Mouse (Mus musculus) lung, embryonic 16.5 days (tissue): Measurements from ENCODE around the gene Rbm20. TPM values are rescaled to one million over a fixed set of nuclear protein-coding genes. Genes with fewer than 3 reads are reported as not detected.

ENCODE experiments used
- ATAC-seq: fragments of 200-750 bp; cut with Nextera tagmentation; 2 replicates; pipeline ENCODE4 v1.8.0; 2017; ENCODE audit warnings: low read depth, mild to moderate bottlenecking, moderate library complexity
- H3K27ac ChIP-seq: fragments of 300-500 bp; sonication (generic); 2 replicates; pipeline ENCODE4 v1.5.1; 2014; ENCODE audit warnings: mild to moderate bottlenecking, control low read depth, low read length
- H3K27me3 ChIP-seq: fragments of 300-500 bp; sonication (generic); 2 replicates; pipeline ENCODE4 v1.6.1; 2014; ENCODE audit warnings: low read depth, low read length, mixed read lengths; ENCODE audit not compliant: control insufficient read depth, insufficient read depth
- H3K36me3 ChIP-seq: fragments of 300-500 bp; sonication (generic); 2 replicates; pipeline ENCODE4 v1.6.1; 2014; ENCODE audit warnings: low read length; ENCODE audit not compliant: control insufficient read depth, insufficient read depth
- H3K4me1 ChIP-seq: fragments of 300-500 bp; sonication (generic); replicated peaks from 2 replicates; pipeline ENCODE4 v1.6.1; 2014; ENCODE audit warnings: low read length, mixed read lengths; ENCODE audit not compliant: control insufficient read depth, insufficient read depth
- H3K4me2 ChIP-seq: fragments of 300-500 bp; sonication (generic); 2 replicates; pipeline ENCODE4 v1.6.1; 2014; ENCODE audit warnings: low read depth, low read length, control low read depth
- H3K4me3 ChIP-seq: fragments of 300-500 bp; sonication (generic); 2 replicates; pipeline ENCODE4 v1.5.1; 2014; ENCODE audit warnings: mild to moderate bottlenecking, low read length, control low read depth
- H3K9ac ChIP-seq: fragments of 300-500 bp; sonication (generic); 2 replicates; pipeline ENCODE4 v1.6.1; 2014; ENCODE audit warnings: low read length, control low read depth
- H3K9me3 ChIP-seq: fragments of 300-500 bp; sonication (generic); 2 replicates; pipeline ENCODE4 v1.6.1; 2016; ENCODE audit warnings: low read length; ENCODE audit not compliant: control insufficient read depth
- WGBS: fragments of 180-500 bp; shearing (Covaris S2); extraction: QIAGEN DNeasy Blood & Tissue Kit; methylation state at CpG from one replicate; pipeline ENCODE4 v1.1.7; 2014; 5-methylcytosine and 5-hydroxymethylcytosine counted together
- polyA plus RNA-seq: library from polyadenylated mRNA; unstranded; fragments of >200 nt; fragmentation: Nextera tagmentation; extraction: Ambion mirVana; gene quantifications from 2 replicates; pipeline ENCODE4 v1.2.1, GENCODE M21; 2015

The Rbm20 gene
- polyA plus RNA-seq, 1 experiment from 2014 or later = 1.5 TPM

- WGBS = 65% methylated on average over 8 of the region's 8 CpGs
Observed at GRCm38 (mm10) chr19:53862573-53863246, 185.6 kb downstream of the Rbm20 start.

GRCm38 (mm10) chr19:53867238-53867637, 190.1 kb downstream of the Rbm20 start:
- Histone ChIP-seq H3K4me3 (no peak overlapping the region), H3K4me2 (no peak overlapping the region), H3K9me3 (no peaks in the 10 kb centered on the region), H3K27ac (no peak overlapping the region), H3K27me3 (no peaks in the 10 kb centered on the region), H3K36me3 (no peaks in the 10 kb centered on the region), H3K4me1 (no peaks in the 10 kb centered on the region), H3K9ac (no peak overlapping the region)
- ATAC-seq = no peak

More at GRCm38 (mm10) chr19:53862573-53863246, 185.6 kb downstream of the Rbm20 start:
- Histone ChIP-seq H3K4me1 (peaks cover 10% of the 10 kb centered on the region; the same call in 1 of the 2 replicates), H3K36me3 (no peaks in the 10 kb centered on the region), H3K9ac (no peak overlapping the region), H3K4me3 (no peak overlapping the region), H3K4me2 (no peak overlapping the region), H3K9me3 (no peaks in the 10 kb centered on the region), H3K27me3 (no peaks in the 10 kb centered on the region), H3K27ac (no peak overlapping the region)
- ATAC-seq = no peak

GRCm38 (mm10) chr19:53868125-53868524, 191.0 kb downstream of the Rbm20 start:
- 80% methylated on average over 6 of the region's 6 CpGs for WGBS
- no peak for ATAC-seq

GRCm38 (mm10) chr19:53868796-53869195, 191.7 kb downstream of the Rbm20 start:
- Histone ChIP-seq H3K4me2 (no peak overlapping the region), H3K9me3 (no peaks in the 10 kb centered on the region), H3K4me1 (no peaks in the 10 kb centered on the region), H3K4me3 (no peak overlapping the region), H3K27me3 (no peaks in the 10 kb centered on the region), H3K36me3 (no peaks in the 10 kb centered on the region), H3K9ac (no peak overlapping the region), H3K27ac (no peak overlapping the region)
- ATAC-seq = no peak
- 96% methylated on average over 1 of the region's 1 CpGs for WGBS

More at GRCm38 (mm10) chr19:53868125-53868524, 191.0 kb downstream of the Rbm20 start:
- no peaks in the 10 kb centered on the region for H3K9me3 ChIP-seq
- H3K27ac ChIP-seq = no peak overlapping the region
- H3K27me3 ChIP-seq = no peaks in the 10 kb centered on the region
- no peak overlapping the region for H3K4me3 ChIP-seq
- no peak overlapping the region for H3K4me2 ChIP-seq
- no peaks in the 10 kb centered on the region for H3K4me1 ChIP-seq
- H3K9ac ChIP-seq = no peak overlapping the region
- no peaks in the 10 kb centered on the region for H3K36me3 ChIP-seq

GRCm38 (mm10) chr19:53869427-53870385, 192.6 kb downstream of the Rbm20 start:
- no peak overlapping the region for H3K27ac ChIP-seq
- H3K9me3 ChIP-seq = no peaks in the 10 kb centered on the region
- 68% methylated on average over 4 of the region's 4 CpGs for WGBS
- no peaks in the 10 kb centered on the region for H3K4me1 ChIP-seq
- H3K27me3 ChIP-seq = no peaks in the 10 kb centered on the region
- no peak overlapping the region for H3K9ac ChIP-seq
- H3K4me3 ChIP-seq = no peak overlapping the region
- ATAC-seq = no peak
- H3K36me3 ChIP-seq = no peaks in the 10 kb centered on the region
- H3K4me2 ChIP-seq = no peak overlapping the region

GRCm38 (mm10) chr19:53870568-53870967, 193.5 kb downstream of the Rbm20 start:
- H3K4me1 ChIP-seq = no peaks in the 10 kb centered on the region
- H3K27ac ChIP-seq = no peak overlapping the region
- ATAC-seq = no peak
- 64% methylated on average over 2 of the region's 2 CpGs for WGBS
- no peaks in the 10 kb centered on the region for H3K9me3 ChIP-seq
- H3K9ac ChIP-seq = no peak overlapping the region
- H3K27me3 ChIP-seq = no peaks in the 10 kb centered on the region
- H3K4me3 ChIP-seq = no peak overlapping the region
- H3K36me3 ChIP-seq = no peaks in the 10 kb centered on the region
- no peak overlapping the region for H3K4me2 ChIP-seq

- Histone ChIP-seq H3K27ac (no peak overlapping the region), H3K4me2 (no peak overlapping the region), H3K9ac (no peak overlapping the region), H3K27me3 (no peaks in the 10 kb centered on the region), H3K9me3 (no peaks in the 10 kb centered on the region), H3K36me3 (no peaks in the 10 kb centered on the region), H3K4me3 (no peak overlapping the region), H3K4me1 (no peaks in the 10 kb centered on the region)
- no peak for ATAC-seq
- WGBS = 79% methylated on average over 6 of the region's 6 CpGs
Observed at GRCm38 (mm10) chr19:53871502-53871901, 194.4 kb downstream of the Rbm20 start.

- H3K27me3 ChIP-seq = no peaks in the 10 kb centered on the region
- H3K4me3 ChIP-seq = no peak overlapping the region
- H3K27ac ChIP-seq = no peak overlapping the region
- no peak overlapping the region for H3K4me2 ChIP-seq
- no peak overlapping the region for H3K9ac ChIP-seq
- WGBS = 79% methylated on average over 6 of the region's 6 CpGs
- no peaks in the 10 kb centered on the region for H3K9me3 ChIP-seq
- H3K36me3 ChIP-seq = no peaks in the 10 kb centered on the region
- no peak for ATAC-seq
- no peaks in the 10 kb centered on the region for H3K4me1 ChIP-seq
Observed at GRCm38 (mm10) chr19:53872994-53873713, 196.0 kb downstream of the Rbm20 start.

GRCm38 (mm10) chr19:53875246-53875645, 198.1 kb downstream of the Rbm20 start:
- Histone ChIP-seq H3K36me3 (no peaks in the 10 kb centered on the region), H3K4me2 (no peak overlapping the region), H3K27ac (no peak overlapping the region), H3K9me3 (no peaks in the 10 kb centered on the region), H3K9ac (no peak overlapping the region), H3K4me3 (no peak overlapping the region), H3K4me1 (no peaks in the 10 kb centered on the region), H3K27me3 (no peaks in the 10 kb centered on the region)
- no peak for ATAC-seq
- WGBS = 72% methylated on average over 6 of the region's 6 CpGs
